Comparison of ENCODE assay signal across 32 mouse cellular contexts in genomic region chr4:44625108-44625424, GRCm38 (mm10).
"Had no signal": no experiment of that assay in that cellular context is flagged by ENCODE, and none has a peak within 500 bp of the region (broad histone marks: within the 10 kb centered on the region; RNA-seq: fewer than 3 reads in every experiment).

No protein-coding gene starts in this region.

- DNase-seq: left cerebral cortex, postnatal 4 days; liver; liver, embryonic 13.5 days; liver, postnatal 0 days; lung, adult 18-20 months; lung, adult 2 months; lung, embryonic 14.5 days; lung, postnatal 10 days; lung, postnatal 14 days; lung, postnatal 36 days; lung, postnatal 4 days; midbrain, embryonic 14.5 days had no signal

- H3K4me2 ChIP-seq: limb, embryonic 12.5 days; limb, embryonic 13.5 days; limb, embryonic 15.5 days; liver, embryonic 11.5 days; liver, embryonic 12.5 days; liver, embryonic 13.5 days; liver, embryonic 15.5 days; lung, embryonic 14.5 days; lung, embryonic 15.5 days; midbrain, embryonic 11.5 days; midbrain, embryonic 12.5 days; midbrain, embryonic 13.5 days; midbrain, embryonic 15.5 days; neural tube, embryonic 12.5 days had no signal

- H3K4me3 ChIP-seq: limb, embryonic 10.5 days; limb, embryonic 12.5 days; limb, embryonic 13.5 days; limb, embryonic 15.5 days; liver, embryonic 12.5 days; liver, embryonic 13.5 days; liver, embryonic 15.5 days; lung, embryonic 15.5 days; megakaryocyte, embryonic 14.5 days; midbrain, embryonic 10.5 days; midbrain, embryonic 12.5 days; midbrain, embryonic 13.5 days; midbrain, embryonic 15.5 days; myocyte; neural tube, embryonic 12.5 days had no signal

- H3K4me1 ChIP-seq: limb, embryonic 15.5 days; liver, embryonic 12.5 days; liver, embryonic 13.5 days; liver, embryonic 15.5 days; lung, embryonic 15.5 days; megakaryocyte, embryonic 14.5 days; midbrain, embryonic 10.5 days; midbrain, embryonic 12.5 days; midbrain, embryonic 13.5 days had no signal

- H3K9ac ChIP-seq: limb, embryonic 12.5 days; limb, embryonic 13.5 days; limb, embryonic 15.5 days; liver, embryonic 12.5 days; liver, embryonic 13.5 days; liver, embryonic 14.5 days; liver, embryonic 15.5 days; liver, postnatal 0 days; lung, embryonic 14.5 days; lung, embryonic 15.5 days; midbrain, embryonic 12.5 days; midbrain, embryonic 13.5 days; midbrain, embryonic 15.5 days; neural tube, embryonic 12.5 days had no signal

- ATAC-seq: liver, embryonic 12.5 days; liver, postnatal 0 days; lung, postnatal 0 days; midbrain, embryonic 13.5 days; midbrain, embryonic 15.5 days; midbrain, embryonic 16.5 days had no signal

- H3K9me3 ChIP-seq: limb, embryonic 10.5 days; limb, embryonic 12.5 days; limb, embryonic 13.5 days; limb, embryonic 15.5 days; liver, embryonic 12.5 days; liver, embryonic 13.5 days; liver, embryonic 15.5 days; lung, embryonic 15.5 days; midbrain, embryonic 10.5 days; midbrain, embryonic 13.5 days; midbrain, embryonic 15.5 days; neural tube, embryonic 12.5 days had no signal

- H3K36me3 ChIP-seq: limb, embryonic 10.5 days; limb, embryonic 12.5 days; limb, embryonic 13.5 days; limb, embryonic 15.5 days; liver, embryonic 12.5 days; liver, embryonic 13.5 days; liver, embryonic 15.5 days; lung, embryonic 15.5 days; midbrain, embryonic 12.5 days; midbrain, embryonic 13.5 days; midbrain, embryonic 15.5 days; neural tube, embryonic 12.5 days had no signal

- H3K27me3 ChIP-seq: liver, embryonic 12.5 days; liver, embryonic 13.5 days; liver, embryonic 15.5 days; lung, embryonic 15.5 days; midbrain, embryonic 13.5 days; midbrain, embryonic 15.5 days; neural tube, embryonic 12.5 days had no signal

- H3K27ac ChIP-seq: limb, embryonic 10.5 days; limb, embryonic 12.5 days; limb, embryonic 13.5 days; limb, embryonic 15.5 days; liver, embryonic 12.5 days; liver, embryonic 13.5 days; liver, embryonic 14.5 days; liver, embryonic 15.5 days; lung, embryonic 15.5 days; macrophage; midbrain, embryonic 10.5 days; midbrain, embryonic 12.5 days; midbrain, embryonic 13.5 days; midbrain, embryonic 15.5 days; neural tube, embryonic 12.5 days had no signal
